Mouse (Mus musculus): ENCODE data around the gene Pcdh15.

DNA sequence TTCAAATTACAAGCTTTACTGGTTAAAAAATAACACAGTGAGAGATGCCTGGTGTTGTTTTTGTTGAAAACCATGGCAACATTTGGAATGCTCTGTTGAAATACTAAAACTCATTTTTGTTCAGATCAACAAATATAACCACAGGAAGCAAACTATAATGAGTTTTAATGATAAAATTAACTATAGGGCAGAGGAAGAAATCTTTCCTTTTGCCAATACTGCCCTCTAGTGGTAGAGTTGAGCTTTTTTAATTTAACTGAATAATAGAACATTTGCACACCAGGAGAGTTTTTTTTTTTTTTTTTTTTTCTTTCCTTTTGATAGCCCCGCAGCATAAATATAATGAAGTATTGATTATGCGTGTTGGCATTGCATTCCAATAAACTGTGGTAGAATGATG is 1364.8 kb downstream of the Pcdh15 start:
- TF ChIP-seq CTCF (IDR thresholded peaks at IDR 0.05; ENCODE audit: borderline replicate concordance, insufficient read depth, low read length) (no peak), POLR2A (IDR thresholded peaks at IDR 0.05; ENCODE audit: low read depth, low read length) (no peak)
